Mouse (Mus musculus): Measurements from ENCODE around the gene Rbfox3.

DNA sequence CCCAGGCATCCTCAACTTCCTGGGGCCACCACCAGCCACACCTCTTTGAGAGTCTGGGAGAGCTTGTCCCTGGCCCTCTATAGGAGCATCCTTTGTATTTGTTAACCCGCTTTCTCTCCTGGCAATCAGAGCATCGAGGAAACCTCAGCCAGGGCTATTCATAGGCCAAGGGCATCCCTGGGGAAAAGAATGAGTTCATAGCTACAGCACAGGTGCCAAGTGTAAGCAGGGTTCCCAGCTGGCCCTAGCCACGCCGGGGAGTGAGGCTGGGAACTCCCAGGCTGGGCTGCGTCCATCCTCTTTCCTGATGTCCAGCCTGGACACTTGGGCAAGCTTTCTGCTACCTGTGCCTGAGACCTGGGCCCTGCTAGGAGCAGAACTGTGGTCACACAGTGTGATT lies 241.6 kb downstream of the Rbfox3 start:
- TF ChIP-seq CTCF (IDR thresholded peaks at IDR 0.05; ENCODE audit: low read depth, low read length): no peak
- no peak for TF ChIP-seq TAL1 (conservative IDR thresholded peaks at IDR 0.05; ENCODE audit: low read depth, low read length)

Measured in G1E (cell line).